Comparison of ENCODE assay signal across 10 mouse cellular contexts in the genomic region with DNA sequence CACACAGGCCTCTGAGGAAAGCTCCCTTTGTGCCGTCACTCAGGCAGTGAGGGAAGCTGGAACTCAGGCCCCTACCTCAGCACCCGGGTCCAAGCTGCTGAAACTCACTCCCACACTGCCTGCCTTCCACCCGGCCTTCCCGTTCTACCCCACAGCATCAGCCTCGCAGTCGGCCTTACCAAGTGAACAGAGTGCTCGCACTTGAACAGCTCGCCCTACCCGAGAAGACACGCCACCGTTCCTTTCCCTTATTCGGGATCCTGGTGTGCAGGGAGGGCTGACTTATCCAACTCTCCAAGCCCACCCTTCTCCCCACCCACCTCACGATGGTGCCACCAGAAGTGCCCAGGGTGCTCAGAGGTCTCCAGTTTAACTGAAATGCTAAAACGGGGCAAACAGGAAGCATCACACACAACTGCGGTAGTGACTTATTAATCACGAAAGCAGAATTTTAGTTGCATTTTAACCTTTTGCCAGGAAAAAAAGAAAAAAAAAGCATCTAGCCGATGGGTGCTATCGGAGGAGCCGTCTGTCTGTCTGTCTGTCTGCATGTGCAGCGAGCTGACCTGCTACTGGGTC. TPM values are rescaled to one million over a fixed set of nuclear protein-coding genes. Genes with fewer than 3 reads are reported as not detected.
DNase-seq lines count a peak whose midpoint lies in the region; ATAC-seq and TF ChIP-seq lines count a peak whose summit lies in the region.
"Had no signal": no experiment of that assay in that cellular context is flagged by ENCODE, and none has a peak within 500 bp of the region (broad histone marks: within the 10 kb centered on the region; RNA-seq: fewer than 3 reads in every experiment).

No protein-coding gene starts in this region.

- no peaks in the 10 kb centered on the region for H3K27me3 ChIP-seq in heart, embryonic 15.5 days
- H3K27me3 ChIP-seq in heart, embryonic 10.5 days (ENCODE audit: insufficient read depth, poor library complexity, severe bottlenecking), result 0 out of 2 replicates have a peak, but pooled peaks cover 4% of the 10 kb centered on the region
- H3K27me3 ChIP-seq in intestine, postnatal 0 days (replicated peaks; ENCODE audit: control insufficient read depth, insufficient read depth, low read length), result no peaks in the 10 kb centered on the region
- H3K27me3 ChIP-seq in neural tube, embryonic 14.5 days (ENCODE audit: control insufficient read depth, insufficient read depth, low read length), result no peaks in the 10 kb centered on the region
- H3K27me3 ChIP-seq: liver, embryonic 13.5 days had no signal

- no peak overlapping the region for H3K4me3 ChIP-seq in heart, embryonic 15.5 days
- no peak overlapping the region for H3K4me3 ChIP-seq in heart, embryonic 10.5 days
- peak overlapping the region; percentile 8 for H3K4me3 ChIP-seq in brown adipose tissue, adult 24 weeks (ENCODE audit: insufficient read depth, low read depth, low read length)
- no peak overlapping the region for H3K4me3 ChIP-seq in intestine, postnatal 0 days (ENCODE audit: low read depth, low read length)
- no peak overlapping the region for H3K4me3 ChIP-seq in neural tube, embryonic 14.5 days (ENCODE audit: low read depth, low read length)
- H3K4me3 ChIP-seq: liver, embryonic 13.5 days had no signal

- ATAC-seq in heart, embryonic 15.5 days (replicated peaks; ENCODE audit: insufficient number of reproducible peaks, insufficient read depth, low FRiP score, low read depth), result no peak
- no peak for ATAC-seq in intestine, postnatal 0 days
- no peak for ATAC-seq in neural tube, embryonic 14.5 days (ENCODE audit: low read depth)

- H3K4me2 ChIP-seq in heart, embryonic 15.5 days, result peak overlapping the region; percentile 16; the same call in 1 of the 2 replicates
- H3K4me2 ChIP-seq in intestine, postnatal 0 days (replicated peaks; ENCODE audit: low read depth), result peak overlapping the region; percentile 40
- H3K4me2 ChIP-seq in neural tube, embryonic 14.5 days (ENCODE audit: low read depth, low read length), result no peak overlapping the region; the same call in 1 of the 2 replicates

- H3K27ac ChIP-seq in heart, embryonic 15.5 days, result 0 out of 2 replicates have a peak overlapping the region, but pooled peaks have one; percentile 13
- H3K27ac ChIP-seq in heart, embryonic 10.5 days, result no peak overlapping the region
- H3K27ac ChIP-seq in brown adipose tissue, adult 24 weeks (replicated peaks; ENCODE audit: low read depth, low read length), result 0 out of 2 replicates have a peak overlapping the region, but pooled peaks have one; percentile 4
- H3K27ac ChIP-seq in intestine, postnatal 0 days (ENCODE audit: low read depth, low read length), result no peak overlapping the region
- H3K27ac ChIP-seq in neural tube, embryonic 14.5 days (ENCODE audit: low read depth, low read length), result no peak overlapping the region
- H3K27ac ChIP-seq: liver, embryonic 13.5 days had no signal

- no peak for DNase-seq in heart, embryonic 10.5 days (ENCODE audit: low spot score)
- no peak for DNase-seq in embryo, embryonic 9.5 days (ENCODE audit: extremely low spot score)
- no peak for DNase-seq in yolk sac, embryonic 10.5 days (ENCODE audit: low spot score)
- DNase-seq in gastrocnemius, postnatal 25 days, result no peak
- DNase-seq: liver, embryonic 13.5 days had no signal

- H3K36me3 ChIP-seq in heart, embryonic 15.5 days, result no peaks in the 10 kb centered on the region
- H3K36me3 ChIP-seq in heart, embryonic 10.5 days, result no peaks in the 10 kb centered on the region
- H3K36me3 ChIP-seq in intestine, postnatal 0 days (ENCODE audit: control insufficient read depth, insufficient read depth), result no peaks in the 10 kb centered on the region
- no peaks in the 10 kb centered on the region for H3K36me3 ChIP-seq in neural tube, embryonic 14.5 days (ENCODE audit: control insufficient read depth, insufficient read depth, low read length)
- H3K36me3 ChIP-seq: liver, embryonic 13.5 days had no signal

- H3K9me3 ChIP-seq in heart, embryonic 15.5 days (replicated peaks), result no peaks in the 10 kb centered on the region
- H3K9me3 ChIP-seq in heart, embryonic 10.5 days, result no peaks in the 10 kb centered on the region
- H3K9me3 ChIP-seq in intestine, postnatal 0 days (ENCODE audit: control insufficient read depth), result no peaks in the 10 kb centered on the region
- H3K9me3 ChIP-seq in neural tube, embryonic 14.5 days (ENCODE audit: control insufficient read depth, low read length), result no peaks in the 10 kb centered on the region
- H3K9me3 ChIP-seq: liver, embryonic 13.5 days had no signal

- peaks cover 41% of the 10 kb centered on the region for H3K4me1 ChIP-seq in heart, embryonic 15.5 days (replicated peaks)
- H3K4me1 ChIP-seq in heart, embryonic 10.5 days, result peaks cover 59% of the 10 kb centered on the region
- H3K4me1 ChIP-seq in brown adipose tissue, adult 24 weeks (ENCODE audit: control insufficient read depth, insufficient read depth, insufficient read length, low read length), result peaks cover 14% of the 10 kb centered on the region
- peaks cover 19% of the 10 kb centered on the region for H3K4me1 ChIP-seq in intestine, postnatal 0 days (replicated peaks; ENCODE audit: control insufficient read depth, insufficient read depth, low read length)
- H3K4me1 ChIP-seq in neural tube, embryonic 14.5 days (ENCODE audit: control insufficient read depth, insufficient read depth, low read length), result peaks cover 32% of the 10 kb centered on the region

- TF ChIP-seq CTCF in intestine, postnatal 0 days (IDR thresholded peaks at IDR 0.05; ENCODE audit: low read depth), result no peak

- 0 out of 2 replicates have a peak overlapping the region, but pooled peaks have one; percentile 8 for H3K9ac ChIP-seq in heart, embryonic 15.5 days
- H3K9ac ChIP-seq in intestine, postnatal 0 days (ENCODE audit: low read depth, low read length), result no peak overlapping the region
- peak overlapping the region; percentile 25; the same call in 1 of the 2 replicates for H3K9ac ChIP-seq in neural tube, embryonic 14.5 days (replicated peaks; ENCODE audit: low read depth, low read length)
- H3K9ac ChIP-seq: liver, embryonic 13.5 days had no signal

- 81% methylated on average over 20 of the region's 20 CpGs for WGBS in heart, embryonic 15.5 days
- 88% methylated on average over 20 of the region's 20 CpGs for WGBS in heart, embryonic 10.5 days
- 67% methylated on average over 20 of the region's 20 CpGs for WGBS in intestine, postnatal 0 days
- 80% methylated on average over 20 of the region's 20 CpGs for WGBS in neural tube, embryonic 14.5 days

RNA-seq across cellular contexts. Expression of gene Map3k14, which starts 2.8 kb away (rescaled TPM):
- polyA plus RNA-seq in heart, embryonic 15.5 days (2015; fragmentation: Nextera tagmentation; extraction: Ambion mirVana), result 1.8 and 4.3 TPM in 2 replicates
- polyA plus RNA-seq in heart, embryonic 10.5 days (2016; fragmentation: Nextera tagmentation; extraction: Ambion mirVana), result 1.7 and 2.1 TPM in 2 replicates
- polyA plus RNA-seq in brown adipose tissue, adult 24 weeks (2012; ENCODE audit: insufficient read depth, insufficient read length, missing spikeins), result 1.5 and 3.8 TPM in 2 replicates
- 1.6 TPM in 2 replicates for polyA plus RNA-seq in intestine, postnatal 0 days (2015; fragmentation: Nextera tagmentation; extraction: Ambion mirVana)
- polyA plus RNA-seq in neural tube, embryonic 14.5 days (2014; fragmentation: Nextera tagmentation; extraction: Ambion mirVana), result 3.0 and 4.1 TPM in 2 replicates
- total RNA-seq in gastrocnemius, postnatal 25 days (2021), result 1 to 10 TPM; 2.8 to 4.1 TPM

RNA-seq across cellular contexts. Expression of gene Spata32, which starts 46.3 kb away (rescaled TPM):
- polyA plus RNA-seq in heart, embryonic 15.5 days (2015; fragmentation: Nextera tagmentation; extraction: Ambion mirVana), result not detected in 2 replicates
- polyA plus RNA-seq in heart, embryonic 10.5 days (2016; fragmentation: Nextera tagmentation; extraction: Ambion mirVana), result not detected in 2 replicates
- not detected in 2 replicates for polyA plus RNA-seq in brown adipose tissue, adult 24 weeks (2012; ENCODE audit: insufficient read depth, insufficient read length, missing spikeins)
- not detected in 2 replicates for polyA plus RNA-seq in intestine, postnatal 0 days (2015; fragmentation: Nextera tagmentation; extraction: Ambion mirVana)
- 0.32 and 0.92 TPM in 2 replicates for polyA plus RNA-seq in neural tube, embryonic 14.5 days (2014; fragmentation: Nextera tagmentation; extraction: Ambion mirVana)
- not detected for total RNA-seq in gastrocnemius, postnatal 25 days (2021)
- polyA plus RNA-seq: heart, embryonic 14.5 days; liver, embryonic 13.5 days had no signal

RNA-seq across cellular contexts. Expression of gene 1700023F06Rik, which starts 56.2 kb away (rescaled TPM):
- polyA plus RNA-seq in heart, embryonic 15.5 days (2015; fragmentation: Nextera tagmentation; extraction: Ambion mirVana), result 0.18 and 0.37 TPM in 2 replicates
- polyA plus RNA-seq in heart, embryonic 10.5 days (2016; fragmentation: Nextera tagmentation; extraction: Ambion mirVana), result 0.35 TPM in 1 of 2 replicates, not detected in the other
- not detected in 2 replicates for polyA plus RNA-seq in brown adipose tissue, adult 24 weeks (2012; ENCODE audit: insufficient read depth, insufficient read length, missing spikeins)
- 0.35 and 0.77 TPM in 2 replicates for polyA plus RNA-seq in intestine, postnatal 0 days (2015; fragmentation: Nextera tagmentation; extraction: Ambion mirVana)
- 1.4 and 2.4 TPM in 2 replicates for polyA plus RNA-seq in neural tube, embryonic 14.5 days (2014; fragmentation: Nextera tagmentation; extraction: Ambion mirVana)
- not detected for total RNA-seq in gastrocnemius, postnatal 25 days (2021)
- polyA plus RNA-seq: liver, embryonic 13.5 days had no signal

Comparison
In these comparisons a context has a peak if more than half of its experiments do, and no peak if none do; other contexts are left out.
1. H3K27ac ChIP-seq: peak in heart, embryonic 15.5 days (single experiment) and brown adipose tissue, adult 24 weeks (single experiment); none in heart, embryonic 10.5 days (single experiment), intestine, postnatal 0 days (single experiment) and neural tube, embryonic 14.5 days (single experiment).